Mouse (Mus musculus) liver, embryonic 14.5 days (tissue): ENCODE data around the gene Grrp1. TPM values are rescaled to one million over a fixed set of nuclear protein-coding genes. Genes with fewer than 3 reads are reported as not detected.

ENCODE experiments used
- ATAC-seq: fragments of 200-750 bp; cut with Nextera tagmentation; 2 replicates; pipeline ENCODE4 v1.8.0; 2017; ENCODE audit warnings: moderate number of reproducible peaks, mild to moderate bottlenecking, moderate library complexity; ENCODE audit not compliant: insufficient read depth
- DNase-seq, 3 experiments: peaks; one replicate each; pipeline ENCODE4 v3.0.0-alpha.2; 2012 to 2013; ENCODE audit warnings: low read depth in 3 of 3, low spot score in 3 of 3
- H3K27ac ChIP-seq: fragments of 300-500 bp; sonication (generic); 2 replicates; pipeline ENCODE4 v1.5.1; 2014; ENCODE audit warnings: moderate library complexity, mild to moderate bottlenecking, control low read depth, inconsistent platforms
- H3K27me3 ChIP-seq: fragments of 300-500 bp; sonication (generic); 2 replicates; pipeline ENCODE4 v1.6.1; 2014; ENCODE audit warnings: mild to moderate bottlenecking, low read length, moderate library complexity; ENCODE audit not compliant: control insufficient read depth, insufficient read depth
- H3K36me3 ChIP-seq: fragments of 300-500 bp; sonication (generic); replicated peaks from 2 replicates; pipeline ENCODE4 v1.6.1; 2014; ENCODE audit warnings: low read depth; ENCODE audit not compliant: control insufficient read depth, insufficient read depth
- H3K4me1 ChIP-seq, 2 experiments: fragments of 200-500 bp in 1 of 2; fragments of 300-500 bp in 1 of 2; sonication (generic) in 1 of 2; replicated peaks; 2 replicates each; pipeline ENCODE4 v1.6.1; 2012 to 2014; ENCODE audit warnings: antibody characterized with exemption in 1 of 2, inconsistent platforms in 1 of 2, low read length in 1 of 2; ENCODE audit not compliant: control insufficient read depth in 2 of 2, insufficient read depth in 2 of 2
- H3K4me2 ChIP-seq: fragments of 300-500 bp; sonication (generic); 2 replicates; pipeline ENCODE4 v1.6.1; 2014; ENCODE audit warnings: low read depth, mild to moderate bottlenecking, control low read depth, moderate library complexity
- H3K4me3 ChIP-seq, 2 experiments: fragments of 200-500 bp in 1 of 2; fragments of 300-500 bp in 1 of 2; sonication (generic) in 1 of 2; 2 replicates each; pipeline ENCODE4 v1.5.1; 2012 to 2014; ENCODE audit warnings: low read depth in 2 of 2, low read length in 2 of 2, mild to moderate bottlenecking in 2 of 2, control low read depth in 1 of 2, inconsistent platforms in 1 of 2, moderate library complexity in 1 of 2; ENCODE audit not compliant: insufficient read depth in 1 of 2
- H3K9ac ChIP-seq: fragments of 300-500 bp; sonication (generic); replicated peaks from 2 replicates; pipeline ENCODE4 v1.6.1; 2014; ENCODE audit warnings: mild to moderate bottlenecking, control low read depth, moderate library complexity
- H3K9me3 ChIP-seq: fragments of 300-500 bp; sonication (generic); 2 replicates; pipeline ENCODE4 v1.6.1; 2016; ENCODE audit warnings: low read length, mixed read lengths; ENCODE audit not compliant: control insufficient read depth
- CTCF ChIP-seq: IDR thresholded peaks from 2 replicates; pipeline ENCODE4 v1.5.1; 2016; ENCODE audit warnings: antibody characterized with exemption, low read depth, control low read depth
- EP300 ChIP-seq: IDR thresholded peaks from 2 replicates; pipeline ENCODE4 v1.6.1; 2016; ENCODE audit warnings: antibody characterized with exemption, low read depth
- WGBS: fragments of 180-500 bp; shearing (Covaris S2); extraction: QIAGEN DNeasy Blood & Tissue Kit; methylation state at CpG from one replicate; pipeline ENCODE4 v1.1.7; 2014; ENCODE audit not compliant: insufficient replicate concordance; 5-methylcytosine and 5-hydroxymethylcytosine counted together
- polyA plus RNA-seq, 2 experiments: library from polyadenylated mRNA; depleted of rRNA in 1 of 2; stranded (reverse) in 1 of 2; unstranded in 1 of 2; fragments of >200 nt; fragmentation: Nextera tagmentation in 1 of 2; extraction: Ambion mirVana in 1 of 2; gene quantifications; 2 replicates each; pipeline versions ENCODE4 v1.2.1 to v1.2.3; 2012 to 2014

Grrp1 gene
- polyA plus RNA-seq, 2 experiments: 0.55 to 0.77 TPM

DNA sequence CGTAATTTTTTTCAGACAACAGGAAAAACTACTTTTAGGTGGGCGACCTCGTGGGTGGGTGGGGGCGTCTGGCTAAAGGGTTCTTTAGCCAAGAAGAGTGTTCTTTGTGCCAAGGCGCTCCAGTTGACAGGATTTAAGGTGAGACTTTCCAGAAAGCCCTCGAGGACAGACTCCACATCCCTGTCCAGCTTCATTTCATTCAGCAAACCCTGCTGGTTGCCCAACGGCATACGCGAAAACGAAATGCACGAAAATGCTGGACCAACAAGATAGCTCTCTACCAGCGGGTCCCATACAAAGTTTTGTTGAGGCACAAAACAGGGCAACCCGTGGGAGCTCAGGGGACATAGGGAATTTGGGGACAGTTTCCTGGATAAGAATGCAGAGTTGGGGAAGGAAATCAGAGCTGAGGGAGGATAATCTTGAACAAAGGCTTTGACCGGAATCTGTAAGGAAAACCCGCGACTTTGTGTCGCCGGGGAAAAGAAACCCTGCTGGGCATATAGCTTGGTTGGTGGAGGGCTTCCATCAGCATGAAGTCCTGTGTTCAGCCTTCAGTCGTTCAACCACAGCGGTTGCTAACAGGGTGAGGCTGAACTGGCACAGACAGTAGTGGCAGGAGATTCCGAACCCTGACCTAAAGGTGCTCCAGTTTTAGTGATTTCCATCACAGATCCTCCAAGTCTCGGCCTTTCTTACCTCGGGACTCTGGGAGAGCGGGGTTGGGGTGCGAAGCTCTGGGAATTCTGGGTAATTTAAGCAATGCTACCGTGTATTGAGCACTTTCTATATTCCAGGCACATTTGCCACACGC, 3.6 kb downstream of the Grrp1 start:
- Histone ChIP-seq H3K4me1 (peaks cover 0 to 13% of the 10 kb centered on the region in 2 experiments; a peak in 2 of 4 replicates), H3K9ac (no peak overlapping the region)

DNA sequence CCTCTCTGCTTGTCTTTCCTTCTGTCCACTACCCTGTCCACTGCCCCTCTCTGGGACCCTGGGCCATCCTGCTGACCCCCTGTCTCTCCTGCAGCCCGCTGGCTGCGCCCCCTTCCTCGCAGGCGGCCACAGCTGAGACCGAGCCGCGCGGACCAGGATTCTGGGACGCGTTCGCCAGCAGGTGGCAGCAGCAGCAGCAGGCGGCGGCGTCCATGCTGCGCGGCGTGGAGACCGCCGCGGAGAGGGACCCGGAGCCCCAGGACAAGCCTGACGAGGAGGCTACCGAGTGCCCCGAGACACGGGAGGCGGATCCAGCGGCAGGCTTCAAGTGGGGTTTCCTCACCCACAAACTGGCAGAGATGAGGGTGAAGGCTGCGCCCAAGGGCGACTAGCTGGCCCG, 4.3 kb downstream of the Grrp1 start:
- Histone ChIP-seq H3K9ac (no peak overlapping the region), H3K4me1 (peaks cover under 1 to 12% of the 10 kb centered on the region in 2 experiments; a peak in 3 of 4 replicates), H3K27ac (no peak overlapping the region), H3K36me3 (no peaks in the 10 kb centered on the region), H3K4me3 (peak overlapping the region in 1 of 2 experiments; percentile 29; a peak in 2 of 4 replicates), H3K9me3 (no peaks in the 10 kb centered on the region), H3K4me2 (peak overlapping the region; percentile 55), H3K27me3 (peaks cover 71% of the 10 kb centered on the region)
- TF ChIP-seq EP300 (no peak), CTCF (peak; percentile 85)
- ATAC-seq (no peak), DNase-seq (no peak)
- 4% methylated on average over 30 of the region's 30 CpGs for WGBS

More for the DNA sequence above, 3.6 kb downstream of the Grrp1 start:
- Histone ChIP-seq H3K4me2 (peak overlapping the region; percentile 61), H3K36me3 (no peaks in the 10 kb centered on the region), H3K4me3 (no peak overlapping the region; a peak in 1 of 4 replicates), H3K27ac (no peak overlapping the region), H3K27me3 (peaks cover 78% of the 10 kb centered on the region), H3K9me3 (no peaks in the 10 kb centered on the region)
- no peak for TF ChIP-seq CTCF
- TF ChIP-seq EP300: no peak
- 12% methylated on average over 27 of the region's 27 CpGs for WGBS
- ATAC-seq: no peak
- DNase-seq: no peak

DNA sequence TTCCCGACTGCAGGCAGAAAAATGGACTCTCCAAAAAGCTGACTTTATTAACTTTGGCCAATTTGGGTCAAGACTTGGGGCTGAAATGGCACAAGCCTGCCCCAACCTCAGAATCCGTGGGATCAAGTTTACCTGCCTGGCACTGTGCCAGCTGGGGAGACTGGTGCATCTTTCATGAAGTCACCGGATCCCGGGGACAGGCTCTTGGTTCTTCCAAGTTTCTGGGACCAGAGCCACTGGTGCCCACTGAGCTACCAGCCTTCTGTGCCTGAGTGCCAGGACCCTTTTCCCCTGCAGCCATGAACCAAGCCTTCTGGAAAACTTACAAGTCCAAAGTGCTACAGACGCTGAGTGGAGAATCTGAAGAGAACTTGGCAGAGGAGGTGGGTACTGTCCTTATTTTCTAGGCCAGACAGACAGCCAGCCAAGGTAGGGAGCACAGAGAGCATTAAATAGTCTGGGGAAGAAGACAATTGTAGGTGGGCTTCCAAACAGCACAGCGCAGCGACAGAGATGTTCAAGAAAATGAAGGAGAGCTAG, 7.1 kb downstream of the Grrp1 start, which contains the start of gene Gm30191:
TSS of gene Gm30191 (plus strand) at position 217 of the 540 bp plus-strand sequence.
- no peak for ATAC-seq
- H3K9ac ChIP-seq: no peak within 1 kb of the TSS

DNA sequence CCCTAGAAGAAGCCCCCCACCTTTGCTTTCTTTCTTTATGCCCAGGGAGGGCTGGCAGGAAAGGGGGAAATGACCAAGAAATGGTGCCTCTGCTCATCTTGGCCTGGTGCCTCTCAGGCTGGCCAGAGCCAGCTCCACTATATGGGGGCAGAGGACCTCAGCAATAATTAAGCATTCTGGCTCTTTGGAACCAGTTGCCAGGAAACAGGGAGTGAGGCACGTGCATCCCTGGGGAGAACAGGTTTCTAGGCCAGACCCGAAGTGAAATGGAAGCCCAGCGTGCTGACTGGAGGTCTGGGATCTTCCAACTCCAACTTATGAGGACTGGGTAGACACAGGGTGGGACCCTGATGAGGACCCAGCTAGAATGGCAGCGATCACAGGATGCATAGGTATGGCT, 7.7 kb downstream of the Grrp1 start:
- TF ChIP-seq EP300 (no peak), CTCF (no peak)
- Histone ChIP-seq H3K27ac (no peak overlapping the region), H3K9me3 (no peaks in the 10 kb centered on the region), H3K27me3 (peaks cover 38% of the 10 kb centered on the region), H3K4me1 (peaks cover 2 to 3% of the 10 kb centered on the region in 2 experiments; a peak in 2 of 4 replicates), H3K4me3 (no peak overlapping the region), H3K4me2 (no peak overlapping the region; the same call in 1 of the 2 replicates), H3K9ac (no peak overlapping the region), H3K36me3 (no peaks in the 10 kb centered on the region)
- no peak for ATAC-seq
- no peak for DNase-seq
- WGBS: 47% methylated on average over 4 of the region's 4 CpGs

More for the DNA sequence above, 7.1 kb downstream of the Grrp1 start, which contains the start of gene Gm30191:
- Histone ChIP-seq H3K4me1 (peaks cover 2 to 3% of the 10 kb centered on the region in 2 experiments; a peak in 2 of 4 replicates), H3K4me2 (peak within 1 kb of the TSS; percentile 93), H3K9me3 (no peaks in the 10 kb centered on the region), H3K27me3 (peaks cover 43% of the 10 kb centered on the region), H3K27ac (no peak within 1 kb of the TSS), H3K36me3 (no peaks in the 10 kb centered on the region), H3K4me3 (peak within 1 kb of the TSS in 1 of 2 experiments; percentile 84; a peak in 2 of 4 replicates)
- WGBS: 65% methylated on average over 7 of the region's 7 CpGs
- no peak for DNase-seq
- no peak for TF ChIP-seq EP300
- TF ChIP-seq CTCF: no peak
